Mouse (Mus musculus): ENCODE measurements around the gene Gpx5. TPM values are rescaled to one million over a fixed set of nuclear protein-coding genes. Genes with fewer than 3 reads are reported as not detected.
"Not testable (repeated sequence)": the region's sequence is repeated elsewhere in the genome, so short reads cannot be mapped to it uniquely, and the experiment has no call there.

Gene Gpx5
- polyA plus RNA-seq, 1 experiment: not detected

- no peak for DNase-seq (ENCODE audit: extremely low spot score in 1 of 2, low spot score in 1 of 2)
These were observed 25.0 kb downstream of the Gpx5 start for GRCm38 (mm10) chr13:21267541-21267940.

- DNase-seq (ENCODE audit: extremely low spot score in 1 of 2, low spot score in 1 of 2): no peak
These were observed 26.8 kb downstream of the Gpx5 start for GRCm38 (mm10) chr13:21265736-21266135.

GRCm38 (mm10) chr13:21264366-21264765 is 28.2 kb downstream of the Gpx5 start:
- DNase-seq (ENCODE audit: extremely low spot score in 1 of 2, low spot score in 1 of 2): peak in 1 of 2 experiments; percentile 80

GRCm38 (mm10) chr13:21263910-21264309 is 28.6 kb downstream of the Gpx5 start:
- DNase-seq (ENCODE audit: extremely low spot score in 1 of 2, low spot score in 1 of 2): peak in 1 of 2 experiments; percentile 30

GRCm38 (mm10) chr13:21262787-21263461 is 29.6 kb downstream of the Gpx5 start:
- DNase-seq (ENCODE audit: extremely low spot score in 1 of 2, low spot score in 1 of 2): no peak

GRCm38 (mm10) chr13:21260289-21260688 is 32.2 kb downstream of the Gpx5 start:
- DNase-seq (ENCODE audit: extremely low spot score in 1 of 2, low spot score in 1 of 2): no peak

GRCm38 (mm10) chr13:21259677-21260113 is 32.8 kb downstream of the Gpx5 start:
- peak in 1 of 2 experiments; percentile 89 for DNase-seq (ENCODE audit: extremely low spot score in 1 of 2, low spot score in 1 of 2)

- peak in 1 of 2 experiments; percentile 51 for DNase-seq (ENCODE audit: extremely low spot score in 1 of 2, low spot score in 1 of 2)
These were observed 33.3 kb downstream of the Gpx5 start for GRCm38 (mm10) chr13:21259171-21259631.

- peak in 1 of 2 experiments; percentile 38 for DNase-seq (ENCODE audit: extremely low spot score in 1 of 2, low spot score in 1 of 2)
These were observed 34.0 kb downstream of the Gpx5 start for GRCm38 (mm10) chr13:21258524-21258923.

- DNase-seq (ENCODE audit: extremely low spot score in 1 of 2, low spot score in 1 of 2): peak in 1 of 2 experiments; percentile 81
These were observed 38.5 kb downstream of the Gpx5 start for GRCm38 (mm10) chr13:21253986-21254385.

- no peak for DNase-seq (ENCODE audit: extremely low spot score in 1 of 2, low spot score in 1 of 2)
These were observed 39.0 kb downstream of the Gpx5 start for GRCm38 (mm10) chr13:21253569-21253968.

- no peak for DNase-seq (ENCODE audit: extremely low spot score in 1 of 2, low spot score in 1 of 2)
These were observed 39.5 kb downstream of the Gpx5 start for GRCm38 (mm10) chr13:21253040-21253439.

- DNase-seq (ENCODE audit: extremely low spot score in 1 of 2, low spot score in 1 of 2): no peak
These were observed 42.4 kb downstream of the Gpx5 start for GRCm38 (mm10) chr13:21250074-21250681.

- DNase-seq (ENCODE audit: extremely low spot score in 1 of 2, low spot score in 1 of 2): peak in 1 of 2 experiments; percentile 62
These were observed 43.5 kb downstream of the Gpx5 start for GRCm38 (mm10) chr13:21249022-21249421.

GRCm38 (mm10) chr13:21246276-21246675 is 46.3 kb downstream of the Gpx5 start:
- no peak for DNase-seq (ENCODE audit: extremely low spot score in 1 of 2, low spot score in 1 of 2)

- DNase-seq (ENCODE audit: extremely low spot score in 1 of 2, low spot score in 1 of 2): not testable (repeated sequence)
These were observed 47.6 kb downstream of the Gpx5 start for GRCm38 (mm10) chr13:21244967-21245366.

- no peak for DNase-seq (ENCODE audit: extremely low spot score in 1 of 2, low spot score in 1 of 2)
These were observed 48.4 kb downstream of the Gpx5 start for GRCm38 (mm10) chr13:21244089-21244488.

GRCm38 (mm10) chr13:21243196-21243595 is 49.3 kb downstream of the Gpx5 start:
- DNase-seq (ENCODE audit: extremely low spot score in 1 of 2, low spot score in 1 of 2): no peak

- no peak for DNase-seq (ENCODE audit: extremely low spot score in 1 of 2, low spot score in 1 of 2)
These were observed 50.0 kb downstream of the Gpx5 start for GRCm38 (mm10) chr13:21242408-21243125.

GRCm38 (mm10) chr13:21240788-21241187 is 51.7 kb downstream of the Gpx5 start:
- peak in 1 of 2 experiments; percentile 76 for DNase-seq (ENCODE audit: extremely low spot score in 1 of 2, low spot score in 1 of 2)

- DNase-seq (ENCODE audit: extremely low spot score in 1 of 2, low spot score in 1 of 2): no peak
These were observed 55.4 kb downstream of the Gpx5 start for GRCm38 (mm10) chr13:21237161-21237560.
